Mouse (Mus musculus) stomach, postnatal 0 days (tissue): Measurements from ENCODE around the gene Cd300ld4.

Experiments used
- CTCF ChIP-seq: IDR thresholded peaks from 2 replicates; pipeline ENCODE4 v1.5.1; 2016; ENCODE audit warnings: antibody characterized with exemption, low read depth, mild to moderate bottlenecking, moderate library complexity
- EP300 ChIP-seq: optimal IDR thresholded peaks from 2 replicates; pipeline ENCODE3; 2016; ENCODE audit warnings: antibody characterized with exemption

DNA sequence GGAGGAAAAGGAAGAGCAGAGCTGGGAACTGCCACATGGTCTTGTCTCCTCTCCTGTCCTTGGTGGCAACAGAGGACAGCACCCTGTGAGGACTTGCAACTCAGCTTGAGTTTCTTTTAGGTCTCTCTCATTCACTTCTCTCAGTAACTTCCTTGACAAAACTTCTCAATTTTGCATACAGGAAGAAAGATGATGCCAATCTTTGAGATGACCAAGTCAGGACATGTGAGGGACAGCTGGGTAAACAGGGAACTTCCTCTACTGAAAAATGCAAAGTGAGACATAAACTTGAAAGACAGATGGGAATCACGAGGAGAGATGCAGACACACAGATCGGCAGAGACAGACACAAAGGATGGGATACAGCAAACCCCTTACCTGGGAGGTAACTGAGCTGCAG lies 21.4 kb upstream of the Cd300ld4 start, which contains the start of gene Cd300ld3:
- TF ChIP-seq CTCF (no peak), EP300 (no peak)
